In the genomic region with DNA sequence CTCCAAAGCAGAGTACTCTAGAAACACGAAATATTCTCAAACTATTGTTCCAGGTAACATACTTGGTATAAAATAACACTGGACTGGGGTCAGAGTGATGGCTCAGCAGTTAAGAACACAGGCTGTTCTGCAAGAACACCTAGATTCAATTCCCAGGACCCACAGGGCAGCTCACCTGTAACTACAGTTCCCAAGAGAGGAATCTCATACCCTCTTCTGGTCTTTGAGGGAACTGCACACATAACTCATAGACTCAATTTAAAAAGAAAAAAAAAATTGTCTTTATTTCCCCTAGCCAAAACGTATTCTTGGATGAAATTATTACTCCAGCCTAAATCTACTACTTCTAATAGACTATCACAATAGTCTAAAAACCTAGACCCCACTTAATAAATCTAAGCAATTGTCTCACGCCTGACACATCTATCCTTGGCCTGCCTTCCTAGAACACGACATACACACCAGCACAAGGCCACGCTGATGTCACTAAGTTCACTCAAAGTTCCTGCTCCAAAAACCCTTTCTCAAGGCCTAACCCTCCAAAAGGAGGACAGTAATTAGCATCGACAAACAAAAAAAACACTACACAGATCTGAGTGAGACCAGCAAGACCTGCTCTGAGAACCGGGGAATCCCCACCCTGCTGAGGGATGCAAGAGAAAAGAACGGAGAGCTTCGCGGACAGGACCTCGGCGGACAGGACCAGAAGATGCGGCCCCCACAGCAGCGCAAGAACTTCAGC, we compare ENCODE assay signal across 18 mouse cellular contexts.
DNase-seq lines count a peak whose midpoint lies in the region; ATAC-seq and TF ChIP-seq lines count a peak whose summit lies in the region.
"Had no signal": no experiment of that assay in that cellular context is flagged by ENCODE, and none has a peak within 500 bp of the region (broad histone marks: within the 10 kb centered on the region; RNA-seq: fewer than 3 reads in every experiment).

No protein-coding gene starts in this region.

- peaks cover 4% of the 10 kb centered on the region; the same call in 1 of the 2 replicates for H3K4me1 ChIP-seq in cerebellum, adult 2 months (ENCODE audit: control insufficient read depth, insufficient read depth, low read length)
- no peaks in the 10 kb centered on the region for H3K4me1 ChIP-seq in kidney, embryonic 15.5 days
- H3K4me1 ChIP-seq in midbrain, postnatal 0 days (ENCODE audit: insufficient read depth, low read length): no peaks in the 10 kb centered on the region
- H3K4me1 ChIP-seq in midbrain, embryonic 15.5 days: no peaks in the 10 kb centered on the region
- no peaks in the 10 kb centered on the region for H3K4me1 ChIP-seq in stomach, postnatal 0 days (replicated peaks; ENCODE audit: control insufficient read depth, insufficient read depth)
- H3K4me1 ChIP-seq: embryonic facial prominence, embryonic 12.5 days; forebrain, embryonic 12.5 days; liver, embryonic 12.5 days had no signal

- H3K27me3 ChIP-seq in cerebellum, adult 2 months (ENCODE audit: control insufficient read depth, insufficient read depth, low read length): no peaks in the 10 kb centered on the region
- H3K27me3 ChIP-seq in kidney, embryonic 15.5 days: no peaks in the 10 kb centered on the region
- no peaks in the 10 kb centered on the region for H3K27me3 ChIP-seq in midbrain, postnatal 0 days (ENCODE audit: insufficient read depth, low read length)
- no peaks in the 10 kb centered on the region for H3K27me3 ChIP-seq in midbrain, embryonic 15.5 days (replicated peaks)
- H3K27me3 ChIP-seq in stomach, postnatal 0 days (ENCODE audit: control insufficient read depth, insufficient read depth, low read length): no peaks in the 10 kb centered on the region
- H3K27me3 ChIP-seq: embryonic facial prominence, embryonic 12.5 days; forebrain, embryonic 12.5 days; liver, embryonic 12.5 days; megakaryocyte, embryonic 14.5 days; Patski had no signal

- TF ChIP-seq EP300 in stomach, postnatal 0 days (optimal IDR thresholded peaks at IDR 0.05): no peak

- peaks cover 89% of the 10 kb centered on the region for H3K36me3 ChIP-seq in kidney, embryonic 15.5 days
- H3K36me3 ChIP-seq in midbrain, postnatal 0 days (ENCODE audit: insufficient read depth, low read length): peaks cover 29% of the 10 kb centered on the region
- H3K36me3 ChIP-seq in midbrain, embryonic 15.5 days (replicated peaks): peaks cover 19% of the 10 kb centered on the region; the same call in 1 of the 2 replicates
- peaks cover 19% of the 10 kb centered on the region for H3K36me3 ChIP-seq in stomach, postnatal 0 days (ENCODE audit: control insufficient read depth, insufficient read depth, low read length)

- no peak for TF ChIP-seq POLR2A in cerebellum, adult 2 months (IDR thresholded peaks at IDR 0.05; ENCODE audit: borderline replicate concordance, insufficient read depth, low read length)

- no peak overlapping the region for H3K27ac ChIP-seq in cerebellum, adult 2 months (ENCODE audit: insufficient read depth, low read length)
- H3K27ac ChIP-seq in kidney, embryonic 15.5 days: no peak overlapping the region
- H3K27ac ChIP-seq in midbrain, postnatal 0 days (ENCODE audit: low read depth, low read length): no peak overlapping the region
- no peak overlapping the region for H3K27ac ChIP-seq in midbrain, embryonic 15.5 days
- H3K27ac ChIP-seq in stomach, postnatal 0 days (replicated peaks): no peak overlapping the region
- H3K27ac ChIP-seq: embryonic facial prominence, embryonic 12.5 days; forebrain, embryonic 12.5 days; liver, embryonic 12.5 days had no signal

- WGBS in cerebellum, adult 2 months: 93% methylated on average over 14 of the region's 14 CpGs
- WGBS in kidney, embryonic 15.5 days: 95% methylated on average over 14 of the region's 14 CpGs
- 97% methylated on average over 14 of the region's 14 CpGs for WGBS in midbrain, postnatal 0 days
- 95% methylated on average over 14 of the region's 14 CpGs for WGBS in midbrain, embryonic 15.5 days
- 94% methylated on average over 14 of the region's 14 CpGs for WGBS in stomach, postnatal 0 days

- no peak overlapping the region for H3K4me3 ChIP-seq in cerebellum, adult 2 months (replicated peaks; ENCODE audit: insufficient read depth, low read depth, low read length)
- H3K4me3 ChIP-seq in kidney, embryonic 15.5 days (replicated peaks): no peak overlapping the region
- H3K4me3 ChIP-seq in midbrain, postnatal 0 days (ENCODE audit: low read depth, low read length): no peak overlapping the region
- H3K4me3 ChIP-seq in midbrain, embryonic 15.5 days: no peak overlapping the region
- no peak overlapping the region for H3K4me3 ChIP-seq in stomach, postnatal 0 days (ENCODE audit: low read depth, low read length)
- H3K4me3 ChIP-seq: embryonic facial prominence, embryonic 12.5 days; forebrain, embryonic 12.5 days; liver, embryonic 12.5 days; megakaryocyte, embryonic 14.5 days; myocyte had no signal

- peak; percentile 17; the same call in 1 of the 2 replicates for TF ChIP-seq CTCF in cerebellum, adult 2 months (IDR thresholded peaks at IDR 0.05; ENCODE audit: borderline replicate concordance, insufficient read depth, low read depth, low read length)
- peak; percentile 66 for TF ChIP-seq CTCF in midbrain, postnatal 0 days (IDR thresholded peaks at IDR 0.05)
- peak; percentile 63 for TF ChIP-seq CTCF in stomach, postnatal 0 days (IDR thresholded peaks at IDR 0.05; ENCODE audit: low read depth)

- no peak for DNase-seq in cerebellum, adult 2 months
- DNase-seq in cerebellum, adult 11 months: no peak
- DNase-seq in kidney, adult 9 months: peak; percentile 27
- no peak for DNase-seq in midbrain, postnatal 0 days (ENCODE audit: low spot score)
- DNase-seq in stomach, postnatal 0 days (ENCODE audit: low spot score): no peak
- DNase-seq: gastrocnemius, postnatal 36 days; kidney, postnatal 25 days; right cerebral cortex, postnatal 4 days; thymus, postnatal 4 days had no signal

- H3K4me2 ChIP-seq in kidney, embryonic 15.5 days: no peak overlapping the region
- H3K4me2 ChIP-seq in midbrain, postnatal 0 days (ENCODE audit: low read depth, low read length, poor library complexity, severe bottlenecking): no peak overlapping the region
- H3K4me2 ChIP-seq in midbrain, embryonic 15.5 days: no peak overlapping the region
- H3K4me2 ChIP-seq in stomach, postnatal 0 days (replicated peaks; ENCODE audit: low read depth): no peak overlapping the region
- H3K4me2 ChIP-seq: embryonic facial prominence, embryonic 12.5 days; forebrain, embryonic 12.5 days; liver, embryonic 12.5 days had no signal

- no peaks in the 10 kb centered on the region for H3K9me3 ChIP-seq in kidney, embryonic 15.5 days (replicated peaks)
- no peaks in the 10 kb centered on the region for H3K9me3 ChIP-seq in midbrain, postnatal 0 days (ENCODE audit: low read length)
- H3K9me3 ChIP-seq in midbrain, embryonic 15.5 days: no peaks in the 10 kb centered on the region
- H3K9me3 ChIP-seq in stomach, postnatal 0 days (ENCODE audit: control insufficient read depth, low read length): no peaks in the 10 kb centered on the region
- H3K9me3 ChIP-seq: embryonic facial prominence, embryonic 12.5 days; forebrain, embryonic 12.5 days; liver, embryonic 12.5 days; megakaryocyte, embryonic 14.5 days had no signal

- no peak overlapping the region for H3K9ac ChIP-seq in kidney, embryonic 15.5 days
- H3K9ac ChIP-seq in midbrain, postnatal 0 days (replicated peaks; ENCODE audit: low read length, poor library complexity, severe bottlenecking): no peak overlapping the region
- no peak overlapping the region for H3K9ac ChIP-seq in midbrain, embryonic 15.5 days
- no peak overlapping the region for H3K9ac ChIP-seq in stomach, postnatal 0 days (ENCODE audit: low read length)
- H3K9ac ChIP-seq: embryonic facial prominence, embryonic 12.5 days; forebrain, embryonic 12.5 days; liver, embryonic 12.5 days had no signal

- ATAC-seq in kidney, embryonic 15.5 days (replicated peaks; ENCODE audit: low FRiP score): no peak
- no peak for ATAC-seq in midbrain, postnatal 0 days (ENCODE audit: low FRiP score)
- no peak for ATAC-seq in midbrain, embryonic 15.5 days (replicated peaks)
- no peak for ATAC-seq in stomach, postnatal 0 days (ENCODE audit: low FRiP score, low TSS enrichment)
- ATAC-seq in inflammation-experienced regulatory T-cells, adult 6 months: no peak
- ATAC-seq: liver, embryonic 12.5 days; Patski had no signal
